Mouse (Mus musculus) brain, embryonic 18.5 days (tissue): Measurements from ENCODE around the gene Msmb.
"Not testable (repeated sequence)": the region's sequence is repeated elsewhere in the genome, so short reads cannot be mapped to it uniquely, and the experiment has no call there.

ENCODE experiments used
- DNase-seq: peaks from one replicate; pipeline ENCODE4 v3.0.0-alpha.2; 2012; ENCODE audit warnings: low read depth, low spot score

The Msmb gene

DNA sequence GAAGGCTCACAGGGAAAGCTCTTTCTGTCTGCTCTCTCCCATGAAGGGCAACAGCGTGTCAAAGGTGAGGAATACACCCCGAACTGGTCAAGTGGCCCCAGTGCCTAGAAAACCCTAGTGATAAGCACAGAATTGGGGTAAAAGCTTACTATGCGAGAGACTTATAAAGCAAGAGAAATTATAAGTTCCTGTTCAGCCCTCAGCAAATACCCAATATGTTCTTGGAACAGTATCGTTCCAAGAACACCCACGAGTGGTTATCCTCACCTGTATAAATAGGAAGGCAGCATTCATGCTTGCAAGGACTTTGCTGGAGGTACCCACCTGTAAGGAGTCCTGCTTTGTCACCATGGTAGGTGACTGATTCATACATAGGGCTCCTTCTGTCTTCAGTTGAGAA is at the start of gene Msmb:
Msmb (plus strand) TSS at position 301 of the 400 bp plus-strand sequence.
- DNase-seq: no peak

DNA sequence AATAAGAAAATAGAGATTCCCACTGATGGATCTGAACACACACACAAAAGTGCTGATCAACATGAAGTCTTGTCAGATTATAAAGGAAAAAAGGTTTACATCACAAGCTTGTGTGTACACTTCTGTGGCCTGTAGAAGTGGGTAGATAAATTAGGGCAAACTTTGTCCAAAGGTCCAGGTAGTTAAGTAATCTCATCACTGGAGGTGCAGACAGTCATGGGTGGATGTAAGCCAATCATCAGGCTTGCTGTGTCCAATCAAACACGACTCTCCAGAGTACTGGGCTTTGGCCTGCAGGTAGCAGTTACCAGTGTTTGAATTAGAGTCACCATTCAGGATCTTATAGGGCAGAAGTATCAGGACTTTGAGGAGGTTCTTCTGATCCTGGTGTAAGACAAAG is 48.8 kb upstream of the Msmb start:
- DNase-seq: no peak

DNA sequence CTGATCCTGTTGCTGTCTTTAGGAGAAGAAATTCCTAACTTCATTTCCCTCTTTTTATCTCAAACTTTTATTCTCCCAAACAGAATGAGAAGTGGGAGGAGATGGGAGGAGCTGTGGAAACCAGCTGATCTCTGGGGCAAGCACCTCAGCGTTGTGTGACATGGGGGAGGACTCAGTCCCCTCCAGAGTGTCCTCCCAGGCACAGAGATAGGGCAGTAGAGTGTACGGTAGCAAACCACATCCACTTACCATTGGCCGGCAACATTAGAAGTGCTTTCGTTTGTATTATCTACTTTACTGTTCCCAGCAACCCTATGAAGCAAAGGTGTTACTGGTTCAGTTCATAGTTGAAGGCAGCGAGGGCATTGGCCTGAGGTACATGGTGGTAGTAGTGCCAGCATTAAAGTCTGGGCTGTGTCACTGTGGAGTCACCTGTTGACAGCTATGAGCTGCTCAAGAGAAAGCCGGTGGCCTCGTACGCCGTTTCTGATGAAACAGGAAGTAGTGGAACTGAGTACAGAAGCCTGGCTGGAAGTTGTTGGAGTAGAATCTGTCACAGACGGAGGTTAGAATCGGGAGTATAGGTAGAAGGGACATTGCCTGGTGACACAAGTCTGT is 48.2 kb upstream of the Msmb start:
- no peak for DNase-seq

DNA sequence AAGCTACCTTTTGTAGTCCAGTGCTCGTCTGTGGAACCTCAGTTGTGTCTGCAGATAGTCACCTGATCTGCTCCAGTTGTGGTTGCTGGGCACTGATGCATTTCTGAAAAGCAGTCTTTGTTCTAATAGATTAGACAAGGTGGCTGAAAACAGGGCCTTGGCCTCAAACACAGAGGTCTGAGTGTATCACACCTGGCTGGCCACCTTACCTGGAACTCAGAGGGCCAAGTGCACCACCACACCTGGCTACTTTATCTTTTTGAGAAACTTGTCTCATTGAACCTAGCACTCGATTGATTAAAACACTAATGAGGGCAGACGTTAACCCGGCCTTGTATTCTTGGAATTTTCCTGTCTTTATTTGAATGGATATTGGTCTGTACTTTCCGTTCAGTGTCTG is 46.2 kb upstream of the Msmb start:
- DNase-seq: no peak

DNA sequence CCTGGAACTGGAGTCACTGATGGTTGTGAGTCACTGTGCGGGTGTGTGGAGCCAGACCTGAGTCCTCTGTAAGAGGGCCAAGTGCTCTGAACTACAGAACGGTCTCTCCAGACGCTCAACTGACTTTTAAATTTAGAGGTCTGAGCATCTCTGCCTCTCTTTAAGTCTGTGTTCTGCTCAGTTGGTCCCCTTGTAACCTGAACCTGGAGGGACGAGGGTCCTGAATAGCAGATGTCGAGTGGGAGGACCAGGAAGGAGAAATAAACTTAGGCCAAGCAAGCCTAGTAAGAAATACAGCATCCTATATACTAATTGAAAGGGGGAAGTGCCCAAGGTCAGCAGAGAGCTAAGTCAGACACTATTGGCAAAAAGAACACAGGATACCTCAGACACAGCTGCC is 45.1 kb upstream of the Msmb start:
- DNase-seq: no peak

DNA sequence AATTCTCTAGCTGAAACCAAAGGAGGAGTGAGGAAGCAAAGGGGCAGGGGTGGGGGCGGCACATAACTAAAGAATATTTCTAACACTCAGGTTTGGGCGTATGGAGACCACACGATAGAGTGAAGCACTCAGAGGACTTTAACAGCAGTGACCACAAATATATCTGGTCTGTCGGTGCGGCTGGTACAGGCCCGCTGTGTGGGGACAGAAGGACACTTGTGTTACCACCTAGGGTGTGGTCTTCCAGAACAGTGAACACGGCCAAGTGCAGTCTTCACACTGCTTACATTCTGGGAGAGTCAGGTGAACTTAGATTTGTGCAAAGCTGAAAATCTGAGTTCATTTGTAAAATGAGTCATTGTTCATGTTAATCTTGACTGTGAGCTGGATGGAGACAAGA is 44.1 kb upstream of the Msmb start:
- DNase-seq: no peak

DNA sequence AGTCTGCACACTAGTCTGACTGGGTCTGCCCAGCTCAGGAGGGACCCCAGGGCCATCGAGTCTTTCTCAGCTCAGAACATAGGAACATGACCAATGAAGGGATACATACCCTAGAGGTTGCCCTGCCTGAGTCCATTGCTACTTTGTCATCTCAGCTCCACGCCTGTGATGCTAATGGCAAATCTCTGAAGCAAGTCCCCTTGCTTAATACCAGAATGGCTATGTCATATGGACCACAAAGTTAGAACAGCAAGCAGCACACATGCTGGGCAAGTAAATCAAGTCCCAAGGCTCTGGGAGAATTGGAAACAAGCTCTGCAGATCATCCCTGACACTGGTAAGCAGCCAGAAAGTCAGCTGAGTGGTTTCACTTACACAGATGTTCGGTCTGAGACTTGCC is 42.9 kb upstream of the Msmb start:
- DNase-seq: no peak

DNA sequence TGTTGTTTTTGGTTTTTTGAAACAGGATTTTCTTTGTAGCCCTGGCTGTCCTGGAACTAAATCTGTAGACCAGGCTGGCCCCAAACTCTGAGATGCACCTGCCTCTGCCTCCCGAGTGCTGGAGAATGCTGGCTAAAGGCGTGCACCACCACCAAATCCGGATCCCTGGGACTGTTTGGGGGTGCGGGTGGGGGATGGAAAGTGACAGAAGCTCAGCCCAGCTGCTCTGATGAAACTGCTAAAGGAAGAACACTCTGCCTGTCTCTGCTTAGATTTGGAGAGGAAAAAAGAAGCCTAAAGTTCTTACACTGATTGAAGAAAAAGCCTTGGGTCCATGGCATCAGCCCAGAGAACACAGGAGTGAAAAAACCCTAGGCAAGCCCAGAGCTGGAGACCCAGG is 38.3 kb upstream of the Msmb start:
- DNase-seq: no peak

DNA sequence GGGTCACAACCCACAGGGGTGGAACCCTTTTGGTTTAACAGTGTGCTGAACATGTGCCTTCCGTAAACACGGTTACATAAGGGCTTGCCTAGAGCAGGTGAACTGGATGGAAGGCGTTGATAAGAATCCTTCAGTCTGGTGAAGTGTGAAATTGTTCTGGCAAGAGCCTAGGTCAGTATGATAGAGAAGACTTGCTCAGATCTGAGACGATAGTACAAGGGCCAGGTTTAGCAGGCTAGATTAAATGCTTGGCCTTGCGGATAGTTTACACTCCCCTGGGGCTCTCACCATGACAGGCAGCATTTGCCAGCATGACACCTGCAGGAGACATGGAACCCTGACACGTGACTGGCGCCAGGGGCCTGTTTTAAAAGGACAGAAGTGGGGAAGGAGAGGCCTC is 36.2 kb upstream of the Msmb start:
- DNase-seq: no peak

DNA sequence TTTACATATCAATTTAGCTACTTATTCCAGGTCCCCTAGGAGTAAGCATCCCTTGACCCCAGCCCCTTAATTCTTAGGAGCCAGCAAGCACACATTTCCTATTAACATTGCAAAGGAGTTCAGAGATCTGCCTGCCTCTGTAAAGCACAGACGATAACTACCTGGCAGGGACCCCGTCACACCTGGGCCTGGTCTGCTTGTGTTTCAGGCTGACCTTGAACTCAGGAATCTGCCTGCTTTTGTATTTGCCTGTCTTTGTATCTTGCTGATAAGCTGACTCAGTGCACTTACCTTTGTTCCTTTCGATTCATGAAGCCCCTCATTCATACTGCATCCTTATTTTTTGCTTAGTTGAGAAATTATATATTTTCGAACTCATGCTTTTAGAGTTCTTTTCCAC is 34.9 kb upstream of the Msmb start:
- no peak for DNase-seq

DNA sequence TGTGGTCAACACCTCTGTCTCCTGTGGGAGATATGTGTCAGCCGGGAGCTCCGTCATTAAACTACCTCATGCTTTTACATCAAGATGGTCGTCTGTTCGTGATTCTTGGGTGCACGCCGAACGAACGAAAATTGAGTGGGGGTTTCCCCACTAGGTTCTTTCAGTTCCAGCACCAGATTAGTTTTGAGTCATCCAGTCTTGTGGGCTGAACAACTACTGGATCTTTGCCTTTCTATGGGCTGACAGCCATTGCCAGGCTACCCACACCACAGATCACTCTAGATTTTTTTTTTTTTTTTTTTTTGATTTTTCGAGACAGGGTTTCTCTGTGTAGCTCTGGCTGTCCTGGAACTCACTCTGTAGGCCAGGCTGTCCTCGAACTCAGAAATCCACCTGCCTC is 29.7 kb upstream of the Msmb start:
- DNase-seq: not testable (repeated sequence)

DNA sequence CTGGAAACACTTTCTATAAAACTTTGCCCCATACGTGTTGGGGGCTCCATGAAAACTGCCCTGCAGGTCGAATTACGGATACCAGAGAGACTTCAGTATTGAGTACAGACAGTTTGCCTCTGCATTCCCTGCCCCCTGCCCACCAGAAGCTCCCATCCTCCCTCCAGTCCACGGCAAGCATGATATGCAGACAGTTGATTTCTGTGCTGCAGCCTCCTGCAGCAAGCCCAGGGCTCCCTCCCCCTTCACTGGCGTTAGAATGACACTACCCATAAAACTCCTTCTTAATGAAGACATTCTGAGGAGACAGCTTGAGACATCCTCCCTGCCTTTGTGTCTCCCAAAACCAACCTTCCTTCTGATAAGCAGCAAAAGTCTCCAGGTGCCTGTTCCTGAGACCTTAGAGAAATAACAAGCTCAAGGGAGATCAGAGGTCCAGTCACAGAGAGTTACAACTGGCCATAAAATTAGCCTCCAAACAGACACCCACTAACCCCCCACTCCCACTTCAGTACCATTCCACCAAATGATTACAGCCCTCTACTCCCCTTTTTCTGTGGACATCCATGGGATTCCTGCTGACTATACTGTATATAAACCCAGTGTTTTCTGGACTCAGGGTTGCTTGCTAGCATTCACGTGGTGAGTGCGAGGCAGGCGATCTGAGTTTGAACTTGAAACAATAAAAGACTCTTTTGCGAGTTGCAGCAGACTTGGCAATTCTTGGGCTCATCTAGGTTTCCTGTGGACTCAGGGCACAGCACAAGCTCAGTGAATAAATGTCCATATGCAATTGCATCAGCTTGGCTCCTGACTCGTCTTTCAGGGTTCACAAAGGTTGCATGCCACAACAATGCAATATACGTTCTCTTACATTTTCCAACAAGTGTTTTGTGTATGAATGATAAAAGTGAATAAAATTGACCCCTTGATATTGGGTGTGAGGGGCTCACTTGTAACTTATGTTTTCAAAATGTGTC is 20.6 kb upstream of the Msmb start:
- DNase-seq: no peak

DNA sequence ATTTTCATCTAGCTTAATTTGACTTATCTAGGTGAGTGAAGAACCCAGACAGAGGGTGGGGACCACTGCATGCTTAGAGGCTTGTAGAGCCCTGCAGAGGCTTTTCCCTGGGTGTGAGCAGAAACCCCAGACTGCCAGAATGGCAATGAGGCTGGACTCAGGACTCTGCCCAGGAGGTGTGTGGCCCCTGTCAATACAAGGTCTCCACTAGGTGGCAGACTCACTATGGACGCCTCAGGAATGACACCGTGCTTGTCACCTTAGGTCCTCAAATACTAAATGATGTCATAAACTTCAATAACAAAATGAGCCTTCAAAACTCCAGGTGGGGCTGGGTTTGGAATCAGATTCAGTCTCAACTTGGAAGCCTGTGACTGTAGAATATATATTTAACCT is 19.9 kb upstream of the Msmb start:
- DNase-seq: no peak

DNA sequence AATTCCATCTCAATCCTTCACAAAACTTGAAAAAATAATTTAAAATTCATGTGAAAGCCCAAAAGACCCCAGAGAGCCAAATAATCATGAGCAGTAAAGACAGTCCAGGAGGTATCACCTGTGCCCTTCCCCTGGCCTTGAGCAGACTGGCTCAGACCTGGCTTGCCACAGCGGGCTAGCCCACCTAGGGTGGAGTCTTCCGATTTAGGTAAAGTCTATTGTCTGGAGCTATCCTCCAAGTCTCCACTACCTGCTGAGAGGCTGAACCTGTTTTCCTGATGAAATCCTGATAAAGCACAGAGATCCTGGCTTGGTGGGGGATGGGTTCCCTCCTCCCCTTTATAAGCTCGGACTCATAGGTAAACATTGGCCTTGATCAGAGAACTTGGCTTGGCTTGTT is 17.6 kb upstream of the Msmb start:
- DNase-seq: no peak

DNA sequence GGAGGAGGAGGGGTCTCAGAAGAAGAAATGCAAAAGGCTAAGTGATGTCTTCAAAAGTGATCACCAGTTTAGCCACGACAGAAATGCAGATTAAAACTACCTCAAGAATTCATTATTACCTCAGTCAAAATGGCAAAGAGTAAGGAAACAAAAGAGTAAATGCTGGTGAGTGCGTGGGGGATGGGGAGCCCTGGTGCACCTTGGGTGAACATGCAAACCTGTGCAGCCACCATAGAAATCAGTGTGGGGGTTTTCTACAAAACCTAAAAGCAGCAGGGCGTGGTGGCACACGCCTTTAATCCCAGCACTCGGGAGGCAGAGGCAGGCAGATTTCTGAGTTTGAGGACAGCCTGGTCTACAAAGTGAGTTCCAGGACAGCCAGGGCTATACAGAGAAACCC is 16.6 kb upstream of the Msmb start:
- DNase-seq: not testable (repeated sequence)

DNA sequence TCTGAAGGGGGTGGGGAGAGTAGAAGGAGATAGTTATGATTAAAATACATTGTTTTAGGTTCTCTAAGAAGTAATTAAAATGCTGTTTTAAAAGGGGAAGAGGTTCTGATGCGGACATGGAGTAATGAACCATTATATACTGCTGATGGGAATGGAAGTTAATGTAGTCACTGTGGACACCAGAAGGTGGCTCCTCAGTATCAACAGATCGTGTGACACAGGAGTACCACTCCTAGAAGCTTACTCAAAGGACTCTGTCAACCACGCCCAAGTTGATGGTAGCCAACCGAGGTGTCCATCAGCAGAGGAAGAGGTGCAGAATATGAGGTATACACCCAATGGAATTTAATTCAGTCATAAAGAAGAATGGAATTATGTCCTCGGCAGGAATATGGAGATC is 13.4 kb upstream of the Msmb start:
- DNase-seq: no peak

DNA sequence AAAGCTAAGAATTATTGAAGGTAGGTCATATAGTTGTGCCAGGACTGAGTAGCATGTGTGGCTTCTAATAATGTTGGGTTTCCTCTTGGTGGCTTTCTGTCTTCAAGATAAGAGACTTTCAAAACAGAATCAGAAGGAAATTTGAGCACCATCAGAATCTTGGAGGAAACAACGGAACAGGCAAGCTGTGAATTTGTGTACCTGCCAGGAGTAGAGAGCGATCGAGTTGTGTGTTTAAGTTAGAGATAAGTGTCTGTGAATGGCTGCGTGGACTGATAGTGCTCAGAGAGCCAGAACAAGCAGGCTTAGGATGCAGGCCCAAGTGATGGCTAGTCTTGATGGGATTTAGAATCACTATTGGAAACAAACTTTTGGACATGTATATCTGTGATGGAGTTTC is 10.0 kb upstream of the Msmb start:
- no peak for DNase-seq

DNA sequence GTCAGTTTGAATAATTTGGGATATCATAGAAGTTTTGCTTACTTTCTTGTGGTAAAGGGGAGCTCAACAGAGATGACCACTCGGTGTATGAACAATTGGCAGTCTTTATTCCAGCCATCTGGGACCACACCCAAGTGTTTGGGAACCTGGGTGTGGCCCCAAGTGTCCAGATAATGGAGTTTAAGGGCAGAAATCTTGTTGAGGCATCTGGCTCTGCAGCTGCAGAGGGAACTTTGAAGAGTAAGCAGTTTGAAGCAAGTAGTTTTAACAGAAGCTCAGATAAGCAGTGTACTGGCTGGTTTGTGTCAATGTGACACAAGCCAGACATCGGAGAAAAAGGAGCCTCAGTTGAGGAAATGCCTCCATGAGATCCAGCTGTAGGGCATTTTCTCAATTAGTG is 7.5 kb upstream of the Msmb start:
- no peak for DNase-seq

DNA sequence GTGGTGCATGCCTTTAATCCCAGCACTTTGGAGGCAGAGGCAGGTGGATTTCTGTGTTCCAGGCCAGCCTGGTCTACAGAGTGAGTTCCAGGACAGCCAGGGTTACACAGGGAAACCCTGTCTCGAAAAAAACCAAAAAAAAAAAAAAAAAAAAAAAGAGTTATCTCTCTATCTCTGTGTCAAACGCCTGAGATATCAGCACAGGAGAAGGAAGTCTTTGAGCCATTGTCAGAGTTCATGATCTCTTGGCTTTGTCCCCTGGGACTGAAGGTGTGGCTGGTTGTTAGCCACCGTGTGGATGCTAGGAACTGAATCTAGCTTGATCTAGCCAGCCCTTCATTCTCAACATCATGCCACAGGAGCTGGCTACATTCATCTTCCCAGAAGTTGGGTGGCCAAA is 5.4 kb upstream of the Msmb start:
- not testable (repeated sequence) for DNase-seq

DNA sequence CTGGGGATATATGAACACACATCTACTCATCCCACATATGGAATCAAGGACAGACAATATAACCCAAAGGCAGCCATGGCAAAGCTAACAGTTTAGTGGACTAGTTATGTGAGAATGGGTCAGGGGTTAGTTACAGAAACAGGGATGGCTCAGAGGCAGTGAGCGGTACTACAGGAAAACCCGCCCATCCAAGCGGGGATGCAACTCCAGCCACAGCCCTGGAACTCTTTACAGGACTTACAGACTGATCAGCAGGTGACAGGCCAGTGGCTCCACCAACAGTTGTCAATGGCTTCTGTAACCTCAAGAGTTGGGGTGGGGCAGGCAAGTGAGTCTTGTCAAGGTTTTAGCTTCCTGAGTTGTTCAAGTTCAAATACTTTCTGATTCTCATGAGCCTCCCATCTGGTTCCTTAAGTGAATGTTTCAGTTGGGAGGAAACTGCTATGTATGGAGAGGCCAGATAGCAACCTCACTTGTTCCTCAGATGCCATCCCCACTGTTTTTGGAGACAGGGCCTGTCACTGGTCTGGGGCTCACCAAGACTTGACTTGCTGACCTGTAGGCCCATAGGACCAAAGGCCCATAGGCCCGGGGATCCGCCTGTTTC is 1.4 kb upstream of the Msmb start:
- no peak for DNase-seq

DNA sequence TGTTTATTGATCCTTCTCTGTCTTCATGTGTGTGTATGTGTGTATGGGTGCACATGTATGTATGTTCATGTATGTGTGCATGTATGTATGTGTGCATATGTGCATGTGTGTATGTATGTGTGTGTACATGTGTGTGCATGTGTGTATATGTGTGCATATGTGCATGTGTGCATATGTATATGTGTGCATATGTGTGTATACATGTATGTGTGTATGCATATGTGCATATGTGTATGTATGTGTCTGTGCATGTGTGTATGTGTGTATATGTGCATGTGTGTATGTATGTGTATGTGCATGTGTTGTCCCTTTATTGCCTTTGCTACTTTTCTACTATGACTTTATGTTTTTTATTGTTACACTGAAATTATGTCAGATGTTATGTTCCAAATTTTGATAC is 2.9 kb downstream of the Msmb start:
- DNase-seq: no peak

DNA sequence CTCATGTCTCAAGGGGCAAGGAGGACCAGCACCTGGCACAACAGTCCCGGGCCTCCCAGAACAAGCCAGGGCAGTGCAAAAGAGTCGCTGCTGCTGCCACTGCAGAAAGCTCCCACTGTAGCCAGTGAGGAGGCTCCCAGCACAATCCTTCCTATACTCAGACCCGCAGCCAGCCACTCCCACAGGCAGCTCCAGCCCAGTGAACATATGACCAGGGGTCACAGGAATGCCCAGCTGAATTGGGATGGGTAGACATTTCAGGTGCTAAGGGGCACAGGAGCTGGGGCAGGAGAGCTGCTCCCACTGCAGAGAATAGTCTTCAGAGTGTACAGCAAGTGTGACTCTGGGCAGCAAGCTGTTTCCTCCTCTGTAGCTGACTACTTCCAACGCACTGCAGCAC is 3.6 kb downstream of the Msmb start:
- DNase-seq: no peak
